Mouse (Mus musculus) midbrain, postnatal 0 days (tissue): ENCODE measurements around the gene Gfod2. TPM values are rescaled to one million over a fixed set of nuclear protein-coding genes. Genes with fewer than 3 reads are reported as not detected.
A peak's percentile ranks its signal among the peaks of the same experiment; 100 is the strongest.

Experiments
- ATAC-seq: fragments of 200-750 bp; cut with Nextera tagmentation; 2 replicates; pipeline ENCODE4 v1.8.0; 2017; ENCODE audit warnings: moderate number of reproducible peaks, mild to moderate bottlenecking, moderate TSS enrichment, moderate library complexity; ENCODE audit not compliant: low FRiP score
- DNase-seq: peaks from one replicate; pipeline ENCODE4 v3.0.0-alpha.2; 2015; ENCODE audit warnings: low spot score
- H3K27ac ChIP-seq: fragments of 300-500 bp; sonication (generic); 2 replicates; pipeline ENCODE4 v1.5.1; 2014; ENCODE audit warnings: low read depth, mild to moderate bottlenecking, low read length, mixed read lengths
- H3K27me3 ChIP-seq: fragments of 300-500 bp; sonication (generic); 2 replicates; pipeline ENCODE4 v1.6.1; 2014; ENCODE audit warnings: low read length, control low read depth, mixed read lengths; ENCODE audit not compliant: insufficient read depth
- H3K36me3 ChIP-seq: fragments of 300-500 bp; sonication (generic); 2 replicates; pipeline ENCODE4 v1.6.1; 2014; ENCODE audit warnings: low read length, control low read depth, mixed read lengths; ENCODE audit not compliant: insufficient read depth
- H3K4me1 ChIP-seq: fragments of 300-500 bp; sonication (generic); 2 replicates; pipeline ENCODE4 v1.6.1; 2014; ENCODE audit warnings: mild to moderate bottlenecking, control low read depth, antibody characterized with exemption, low read length, mixed read lengths; ENCODE audit not compliant: insufficient read depth
- H3K4me2 ChIP-seq: fragments of 300-500 bp; sonication (generic); 2 replicates; pipeline ENCODE4 v1.6.1; 2014; ENCODE audit warnings: low read depth, mild to moderate bottlenecking, low read length, mixed read lengths; ENCODE audit not compliant: poor library complexity, severe bottlenecking
- H3K4me3 ChIP-seq: fragments of 300-500 bp; sonication (generic); 2 replicates; pipeline ENCODE4 v1.5.1; 2014; ENCODE audit warnings: low read depth, mild to moderate bottlenecking, low read length, moderate library complexity
- H3K9ac ChIP-seq: fragments of 300-500 bp; sonication (generic); replicated peaks from 2 replicates; pipeline ENCODE4 v1.6.1; 2014; ENCODE audit warnings: mild to moderate bottlenecking, low read length, moderate library complexity, mixed read lengths; ENCODE audit not compliant: poor library complexity, severe bottlenecking
- H3K9me3 ChIP-seq: fragments of 300-500 bp; sonication (generic); 2 replicates; pipeline ENCODE4 v1.6.1; 2016; ENCODE audit warnings: low read length, control low read depth
- CTCF ChIP-seq: IDR thresholded peaks from 2 replicates; pipeline ENCODE4 v1.5.1; 2016; ENCODE audit warnings: antibody characterized with exemption, mild to moderate bottlenecking
- WGBS: fragments of 180-500 bp; shearing (Covaris S2); extraction: QIAGEN DNeasy Blood & Tissue Kit; methylation state at CpG from one replicate; pipeline ENCODE4 v1.1.7; 2014; 5-methylcytosine and 5-hydroxymethylcytosine counted together
- polyA plus RNA-seq: library from polyadenylated mRNA; unstranded; fragments of >200 nt; fragmentation: Nextera tagmentation; extraction: Ambion mirVana; gene quantifications from 2 replicates; pipeline ENCODE4 v1.2.1, GENCODE M21; 2015
- total RNA-seq: library from RNA; depleted of rRNA; stranded (reverse); fragments of >200 nt; gene quantifications from 2 replicates; pipeline ENCODE4 v1.2.3, GENCODE M21; 2014

The Gfod2 gene
- total and polyA plus RNA-seq, 2 experiments from 2014 or later: 64.7 to 67.9 TPM

DNA sequence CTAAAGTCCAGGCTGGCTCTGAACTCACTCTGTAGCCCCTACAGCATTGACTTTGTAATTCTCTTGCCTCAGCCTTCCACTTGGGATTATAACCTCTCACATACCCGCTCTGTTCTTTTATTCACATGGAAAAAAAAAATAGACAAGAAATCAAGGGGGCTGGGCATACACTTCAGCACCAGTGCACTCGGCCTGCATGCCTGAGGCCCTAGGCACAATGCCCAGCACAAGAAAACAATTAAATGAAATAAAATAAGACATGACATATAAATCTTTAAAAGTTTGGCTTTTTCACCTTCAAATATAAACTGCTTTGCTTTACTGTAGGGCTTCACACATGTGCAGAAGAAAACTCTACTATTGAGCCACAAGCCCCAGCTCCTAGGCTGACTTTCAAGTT is 4.5 kb downstream of the Gfod2 start:
- no peaks in the 10 kb centered on the region for H3K9me3 ChIP-seq
- WGBS: 60% methylated on average over 2 of the region's 2 CpGs
- H3K9ac ChIP-seq: no peak overlapping the region
- no peaks in the 10 kb centered on the region for H3K36me3 ChIP-seq
- peaks cover 16% of the 10 kb centered on the region; the same call in 1 of the 2 replicates for H3K4me1 ChIP-seq
- no peak overlapping the region for H3K27ac ChIP-seq
- H3K27me3 ChIP-seq: no peaks in the 10 kb centered on the region
- ATAC-seq: no peak
- no peak overlapping the region for H3K4me3 ChIP-seq
- H3K4me2 ChIP-seq: no peak overlapping the region
- no peak for DNase-seq
- no peak for TF ChIP-seq CTCF

DNA sequence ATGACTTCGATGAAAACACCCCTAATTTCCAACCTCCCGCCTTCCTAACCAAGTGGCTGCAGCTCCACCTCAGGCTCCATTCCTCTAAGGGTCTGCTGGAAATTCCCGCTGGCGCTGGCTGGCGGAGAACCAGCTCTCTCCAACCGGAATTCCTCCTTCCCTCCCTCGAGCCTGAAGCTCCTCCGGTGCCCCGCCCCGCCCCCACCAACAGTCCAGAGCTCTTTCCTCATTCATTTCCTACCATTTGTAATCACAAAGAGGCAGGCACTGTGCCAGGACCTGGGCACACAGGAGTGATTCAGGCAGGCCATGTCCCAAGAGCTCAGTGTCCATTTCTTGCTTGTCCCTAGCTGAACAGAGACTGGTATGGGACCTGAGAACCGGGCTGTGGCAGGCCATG is 7.9 kb downstream of the Gfod2 start:
- Histone ChIP-seq H3K9ac (0 out of 2 replicates have a peak overlapping the region, but pooled peaks have one; percentile 13), H3K4me2 (peak overlapping the region; percentile 29), H3K9me3 (no peaks in the 10 kb centered on the region), H3K27ac (no peak overlapping the region), H3K4me3 (no peak overlapping the region), H3K4me1 (peaks cover 10% of the 10 kb centered on the region; the same call in 1 of the 2 replicates), H3K27me3 (no peaks in the 10 kb centered on the region), H3K36me3 (no peaks in the 10 kb centered on the region)
- TF ChIP-seq CTCF: no peak
- DNase-seq (peak; percentile 72), ATAC-seq (no peak)
- WGBS: 13% methylated on average over 11 of the region's 11 CpGs

DNA sequence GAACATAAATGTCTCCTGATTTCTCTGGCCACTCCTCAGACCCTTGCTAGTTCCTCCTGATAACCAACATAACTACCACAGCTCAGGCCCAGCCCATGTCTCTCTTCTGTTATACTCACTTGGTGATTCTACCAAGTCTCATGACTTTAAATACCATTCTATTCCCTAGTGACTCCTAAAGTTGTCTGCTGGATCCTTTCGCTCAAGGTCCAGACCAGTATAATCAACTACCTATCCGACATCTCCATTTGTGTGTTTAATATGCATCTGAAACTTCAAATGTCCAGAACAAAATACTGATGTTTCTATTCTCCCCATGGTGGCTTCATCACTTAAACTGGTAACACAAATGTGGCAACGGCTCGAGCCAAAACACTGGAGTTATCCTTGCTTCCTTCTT is 15.2 kb downstream of the Gfod2 start:
- no peaks in the 10 kb centered on the region for H3K36me3 ChIP-seq
- no peak for TF ChIP-seq CTCF
- 95% methylated on average over 4 of the region's 4 CpGs for WGBS
- H3K27me3 ChIP-seq: no peaks in the 10 kb centered on the region
- no peak for DNase-seq
- H3K4me1 ChIP-seq: no peaks in the 10 kb centered on the region
- ATAC-seq: no peak
- H3K27ac ChIP-seq: no peak overlapping the region
- no peak overlapping the region for H3K9ac ChIP-seq
- H3K9me3 ChIP-seq: no peaks in the 10 kb centered on the region
- no peak overlapping the region for H3K4me2 ChIP-seq
- no peak overlapping the region for H3K4me3 ChIP-seq

GRCm38 (mm10) chr8:105739216-105739615 is 19.2 kb downstream of the Gfod2 start:
- Histone ChIP-seq H3K4me1 (no peaks in the 10 kb centered on the region), H3K9ac (no peak overlapping the region), H3K27me3 (no peaks in the 10 kb centered on the region), H3K36me3 (no peaks in the 10 kb centered on the region), H3K4me2 (no peak overlapping the region), H3K4me3 (no peak overlapping the region), H3K27ac (no peak overlapping the region), H3K9me3 (no peaks in the 10 kb centered on the region)
- 92% methylated on average over 5 of the region's 5 CpGs for WGBS
- TF ChIP-seq CTCF: no peak
- DNase-seq (no peak), ATAC-seq (no peak)

GRCm38 (mm10) chr8:105732186-105732585 is 26.3 kb downstream of the Gfod2 start:
- TF ChIP-seq CTCF: no peak
- 93% methylated on average over 5 of the region's 5 CpGs for WGBS

GRCm38 (mm10) chr8:105727397-105728124 is 30.9 kb downstream of the Gfod2 start:
- no peaks in the 10 kb centered on the region for H3K4me1 ChIP-seq
- no peak overlapping the region for H3K4me2 ChIP-seq
- H3K9ac ChIP-seq: no peak overlapping the region
- H3K4me3 ChIP-seq: no peak overlapping the region
- no peak for DNase-seq
- WGBS: 90% methylated on average over 18 of the region's 18 CpGs
- ATAC-seq: no peak
- H3K36me3 ChIP-seq: peaks cover 33% of the 10 kb centered on the region
- TF ChIP-seq CTCF: no peak
- 0 out of 2 replicates have a peak overlapping the region, but pooled peaks have one; percentile 3 for H3K27ac ChIP-seq
- H3K27me3 ChIP-seq: no peaks in the 10 kb centered on the region
- no peaks in the 10 kb centered on the region for H3K9me3 ChIP-seq

More at GRCm38 (mm10) chr8:105732186-105732585, 26.3 kb downstream of the Gfod2 start:
- Histone ChIP-seq H3K4me3 (no peak overlapping the region), H3K27ac (no peak overlapping the region), H3K27me3 (no peaks in the 10 kb centered on the region), H3K4me2 (no peak overlapping the region), H3K36me3 (peaks cover 14% of the 10 kb centered on the region), H3K9me3 (no peaks in the 10 kb centered on the region), H3K9ac (no peak overlapping the region), H3K4me1 (no peaks in the 10 kb centered on the region)
- DNase-seq (no peak), ATAC-seq (no peak)
